Mouse (Mus musculus) retina, embryonic 14.5 days (tissue): Measurements from ENCODE around the gene Gtf3c2.
"Not testable (repeated sequence)": the region's sequence is repeated elsewhere in the genome, so short reads cannot be mapped to it uniquely, and the experiment has no call there.

ENCODE experiments used
- DNase-seq: peaks from one replicate; pipeline ENCODE4 v3.0.0-alpha.2; 2015; ENCODE audit warnings: low spot score

Gene Gtf3c2

DNA sequence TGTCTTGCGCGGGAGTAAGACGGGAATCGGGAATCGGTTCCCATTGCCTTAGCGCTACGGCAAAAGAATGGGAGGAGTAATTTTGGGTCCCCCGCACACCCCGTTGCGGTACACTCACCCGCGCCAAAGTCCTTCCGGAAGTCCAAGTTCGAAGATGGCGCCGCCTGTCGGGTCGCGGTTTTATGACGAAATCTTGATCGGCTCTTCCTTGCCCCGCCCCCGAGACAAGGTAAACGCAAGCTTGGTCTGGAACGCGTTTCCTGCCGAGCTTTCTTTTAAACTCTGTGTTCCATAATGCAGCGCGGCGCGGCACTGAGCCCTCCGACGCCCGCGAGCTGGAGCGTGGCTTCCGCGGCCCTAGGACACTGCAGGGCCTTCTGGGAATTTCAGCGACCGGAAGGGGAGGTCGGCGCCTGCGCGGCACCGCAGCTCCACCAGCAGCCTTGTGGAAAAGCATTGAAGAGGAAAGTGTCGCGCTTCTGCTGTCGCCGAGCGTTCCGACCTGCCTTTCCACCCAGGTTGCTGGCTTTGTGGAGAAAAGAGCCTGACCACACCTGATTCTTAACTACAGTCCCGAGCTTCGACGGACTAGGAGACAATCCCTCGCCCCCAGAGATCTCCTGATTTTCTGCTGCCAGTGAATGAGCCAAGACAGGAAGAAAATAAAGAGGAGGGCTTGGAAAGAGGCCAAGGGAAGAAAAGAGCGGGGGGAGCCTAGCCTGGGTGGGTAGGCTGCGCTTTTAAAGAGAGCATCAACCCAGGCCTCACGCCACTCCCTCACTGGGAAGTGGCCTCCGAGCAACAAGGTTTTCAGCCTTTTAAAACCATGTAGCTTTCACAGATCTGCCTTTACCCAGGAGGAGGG lies at the start of gene Gtf3c2, which contains the start of gene Gm29609:
Gtf3c2 (minus strand) TSS at position 379 of the 865 bp plus-strand sequence.
Gm29609 (minus strand) TSS at position 146 of the 865 bp plus-strand sequence.
- DNase-seq, result peak; percentile 95

DNA sequence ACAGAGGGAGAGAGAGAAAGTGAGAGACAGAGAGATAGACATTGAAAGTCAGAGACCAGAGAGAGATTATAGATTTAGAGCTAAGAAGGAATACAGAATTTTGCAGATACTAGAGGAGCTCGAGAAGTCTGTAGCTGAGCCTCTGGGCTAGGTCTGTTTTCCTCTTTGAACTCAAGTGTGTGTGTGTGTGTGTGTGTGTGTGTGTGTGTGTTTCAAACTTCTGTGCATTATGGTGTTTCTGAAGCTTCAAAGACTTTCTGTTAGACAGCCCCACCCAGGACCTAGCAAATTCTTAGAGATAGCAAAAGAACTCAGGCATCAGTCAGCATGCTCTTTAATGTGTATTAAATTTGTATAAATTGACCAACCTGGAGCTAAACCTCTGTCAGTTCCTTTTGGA lies 46.7 kb upstream of the Gtf3c2 start:
- DNase-seq, result no peak

GRCm38 (mm10) chr5:31222696-31223095 lies 42.8 kb upstream of the Gtf3c2 start:
- DNase-seq, result no peak

DNA sequence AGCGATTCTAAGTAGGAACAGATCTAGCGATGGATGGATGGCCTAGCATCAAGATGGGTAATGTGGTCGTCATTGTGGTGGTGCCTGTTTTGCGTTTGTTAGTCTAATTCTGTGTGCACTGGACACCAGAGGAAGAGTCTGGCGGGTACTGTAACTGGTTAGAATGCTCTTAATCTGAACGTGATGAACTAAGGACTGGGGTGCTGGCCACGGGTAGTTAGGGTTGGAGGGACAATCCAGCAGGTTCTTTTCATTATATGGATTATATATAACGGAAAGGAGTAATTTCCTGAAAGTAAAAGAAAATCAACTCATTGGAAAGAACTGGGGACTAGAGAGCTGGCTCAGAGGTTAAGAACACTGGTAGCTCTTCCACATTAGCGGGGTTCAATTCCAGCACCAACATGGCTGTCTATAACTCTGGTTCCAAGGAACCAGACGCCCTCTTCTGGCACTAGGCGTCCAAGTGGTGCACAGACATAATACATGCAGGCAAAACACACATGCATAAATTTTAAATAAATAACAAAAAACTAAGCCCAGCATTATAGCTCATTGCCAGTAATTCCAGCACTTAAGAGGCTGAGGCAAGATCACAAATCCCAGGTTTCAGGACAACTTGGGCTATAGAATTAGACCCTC lies 41.5 kb upstream of the Gtf3c2 start:
- DNase-seq, result peak; percentile 72

DNA sequence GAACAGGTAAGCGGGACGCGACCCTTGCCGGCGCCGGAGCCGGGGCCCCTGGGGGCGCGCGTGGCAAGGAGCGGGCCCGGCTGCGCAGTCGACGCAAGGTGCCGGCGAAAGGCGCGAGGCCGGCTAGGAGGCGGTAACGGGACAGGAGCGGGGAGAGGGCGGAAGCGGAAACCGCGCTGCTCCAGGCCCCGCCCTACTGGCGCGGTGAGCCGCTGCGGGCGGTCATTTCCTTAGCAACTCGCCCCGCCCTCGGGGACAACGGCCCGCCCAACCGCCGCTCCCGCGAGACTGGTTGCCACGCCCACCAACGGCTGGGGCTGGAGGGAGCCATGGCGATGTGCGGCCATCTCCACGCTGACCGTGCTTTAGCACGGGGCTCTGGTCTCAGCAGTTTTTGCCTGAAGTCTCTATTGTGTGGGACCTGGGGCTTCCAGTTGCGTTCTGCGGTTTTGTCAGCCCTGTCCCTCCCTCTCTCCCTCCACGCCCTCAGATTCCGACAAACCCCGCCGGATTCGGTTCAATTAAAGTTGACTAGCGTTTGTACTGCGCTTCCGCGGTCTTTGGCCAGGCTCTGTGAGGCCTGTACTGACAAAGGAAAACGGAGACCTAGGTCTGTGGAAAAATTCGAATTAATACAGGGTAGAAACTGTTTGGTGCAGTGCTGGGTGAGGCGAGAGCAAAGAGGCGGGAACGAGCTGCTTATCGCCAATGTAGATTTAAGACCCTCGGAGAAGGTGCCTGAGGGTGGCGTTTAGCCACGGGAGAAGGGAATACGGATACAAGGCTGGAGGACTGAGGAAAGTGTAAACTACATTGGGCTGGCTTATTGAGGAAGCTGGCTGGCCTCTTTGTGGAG lies 40.7 kb upstream of the Gtf3c2 start, which contains the start of gene Ppm1g:
Ppm1g (minus strand) TSS at position 240 of the 856 bp plus-strand sequence.
- peak; percentile 99 for DNase-seq

DNA sequence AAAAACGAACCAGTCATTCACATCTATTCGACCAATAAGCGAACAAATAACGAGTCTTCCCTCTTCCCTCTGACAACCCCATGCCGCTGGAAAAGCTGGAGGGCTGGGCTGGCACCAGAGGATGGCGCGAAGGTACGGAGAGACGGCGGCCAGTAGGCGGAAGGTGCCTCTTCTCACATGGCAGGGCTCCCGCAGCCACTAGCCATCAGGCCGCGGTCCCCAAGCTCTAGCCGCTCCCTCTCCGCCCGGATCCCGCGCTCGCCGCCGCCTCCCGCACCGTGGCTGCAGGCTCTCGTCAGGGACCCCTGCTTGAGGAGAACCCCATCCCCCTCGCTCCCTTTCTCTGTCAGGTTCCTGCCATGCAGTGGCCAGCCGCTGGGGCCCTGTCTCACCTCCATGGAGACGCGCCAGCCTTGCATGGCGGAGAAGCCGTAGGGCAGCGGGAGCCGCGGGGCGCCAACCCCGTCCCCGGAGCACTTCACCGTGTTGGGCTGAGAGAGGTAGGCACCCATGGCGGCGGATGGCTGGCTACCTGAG lies 40.0 kb upstream of the Gtf3c2 start:
- DNase-seq, result peak; percentile 67

DNA sequence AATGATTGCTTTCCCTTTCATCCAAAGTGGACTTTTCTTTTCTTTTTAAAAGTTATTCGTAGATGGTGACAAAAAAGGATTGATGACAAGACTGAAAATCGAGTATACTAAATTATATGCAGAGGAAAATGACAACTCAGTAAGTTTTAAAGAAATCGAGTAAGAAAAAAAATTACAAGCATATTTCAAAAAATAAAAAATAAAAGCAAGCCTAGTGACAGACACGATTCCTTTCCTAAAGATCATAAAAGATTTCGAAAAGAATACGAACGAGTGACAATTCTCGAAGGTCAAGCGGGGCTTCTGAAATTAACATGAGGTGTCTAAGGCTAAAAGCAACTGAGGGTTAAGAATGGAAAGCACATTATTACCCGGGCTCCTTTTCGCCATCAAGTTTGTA lies 39.5 kb upstream of the Gtf3c2 start:
- DNase-seq, result no peak

- DNase-seq, result peak; percentile 53
Observed at GRCm38 (mm10) chr5:31219070-31219469, 39.1 kb upstream of the Gtf3c2 start.

- no peak for DNase-seq
Observed at GRCm38 (mm10) chr5:31218294-31218693, 38.4 kb upstream of the Gtf3c2 start.

DNA sequence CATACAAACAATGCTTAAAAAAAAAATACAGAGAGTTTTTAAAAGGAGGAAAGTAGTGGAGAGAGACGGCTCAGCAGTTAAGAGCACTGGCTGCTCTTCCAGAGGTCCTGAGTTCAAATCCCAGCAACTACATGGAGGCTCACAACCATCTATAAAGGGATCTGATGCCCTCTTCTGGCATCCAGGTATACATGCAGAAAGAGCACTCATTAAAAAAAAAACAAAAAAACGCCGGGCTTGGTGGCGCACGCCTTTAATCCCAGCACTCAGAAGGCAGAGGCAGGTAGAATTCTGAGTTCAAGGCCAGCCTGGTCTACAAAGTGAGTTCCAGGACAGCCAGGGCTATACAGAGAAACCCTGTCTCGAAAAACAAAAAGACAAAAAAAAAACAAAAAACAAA lies 36.6 kb upstream of the Gtf3c2 start:
- DNase-seq, result not testable (repeated sequence)

- no peak for DNase-seq
Observed at GRCm38 (mm10) chr5:31204421-31204820, 24.5 kb upstream of the Gtf3c2 start.

DNA sequence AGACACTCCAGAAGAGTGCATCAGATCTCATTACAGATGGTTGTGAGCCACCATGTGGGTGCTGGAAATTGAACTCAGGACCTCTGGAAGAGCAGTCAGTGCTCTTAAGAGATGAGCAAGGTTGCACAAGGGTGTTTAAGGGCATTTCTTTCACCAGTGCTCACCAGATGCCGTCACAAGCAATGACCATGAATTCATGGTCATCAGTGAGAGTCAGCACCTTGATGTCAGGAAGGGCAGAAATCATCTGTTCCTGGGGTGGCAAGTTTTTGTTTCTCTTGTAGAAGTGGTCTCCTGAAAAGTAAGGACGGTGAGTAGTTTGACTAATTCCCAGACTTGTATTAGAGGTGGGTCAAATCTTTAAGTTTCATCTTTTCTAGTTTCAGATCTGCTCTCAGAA lies 23.9 kb upstream of the Gtf3c2 start:
- no peak for DNase-seq

DNA sequence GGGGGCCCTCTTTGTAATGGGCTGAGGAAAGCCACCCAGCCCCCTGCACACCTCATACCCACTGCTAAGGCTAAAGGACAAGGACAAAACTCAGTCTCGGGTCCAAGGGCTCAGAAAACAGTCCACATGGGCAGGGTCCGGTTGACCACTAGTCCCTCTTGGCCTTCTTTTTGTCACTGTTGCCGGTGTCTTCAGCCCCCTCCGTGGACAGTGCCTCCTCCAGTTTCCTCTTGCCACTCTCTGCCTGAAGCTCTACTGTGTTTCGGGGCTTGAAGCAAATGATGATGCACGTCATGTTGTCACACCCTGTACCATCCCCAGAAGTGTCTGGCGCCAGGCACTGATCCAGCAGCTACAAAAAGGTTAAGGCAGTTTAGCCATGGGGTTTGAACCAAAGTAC lies 23.0 kb upstream of the Gtf3c2 start:
- no peak for DNase-seq

- DNase-seq, result peak; percentile 99
Observed at GRCm38 (mm10) chr5:31201742-31202590, 22.0 kb upstream of the Gtf3c2 start, which contains the start of gene Zfp513. TSS of gene Zfp513 (minus strand) at chr5:31202303.

GRCm38 (mm10) chr5:31201042-31201741 lies 21.2 kb upstream of the Gtf3c2 start:
- no peak for DNase-seq

DNA sequence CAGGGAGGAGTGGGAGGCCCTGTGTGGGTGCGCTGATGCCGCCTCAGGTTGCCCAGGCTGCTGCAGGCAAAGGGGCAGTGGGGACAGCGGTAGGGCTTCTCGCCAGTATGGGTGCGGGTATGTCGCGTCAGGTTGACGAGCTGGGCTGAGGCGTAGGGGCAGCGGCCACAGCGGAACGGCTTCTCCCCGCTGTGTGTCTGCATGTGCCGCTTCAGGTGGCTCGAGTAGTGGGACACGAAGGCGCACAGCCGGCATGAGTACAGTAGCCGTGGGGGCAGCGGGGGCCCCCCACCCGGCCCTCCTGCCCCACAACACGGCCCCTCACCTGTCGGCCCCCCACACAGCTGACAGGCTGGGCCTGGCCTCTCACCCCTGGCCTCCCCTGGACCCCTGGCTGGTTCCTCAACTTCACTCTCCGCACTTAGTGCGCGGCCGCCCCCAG lies 20.4 kb upstream of the Gtf3c2 start:
- no peak for DNase-seq

- peak; percentile 16 for DNase-seq
Observed at GRCm38 (mm10) chr5:31199893-31200292, 19.9 kb upstream of the Gtf3c2 start.

- no peak for DNase-seq
Observed at GRCm38 (mm10) chr5:31199321-31199892, 19.5 kb upstream of the Gtf3c2 start.

DNA sequence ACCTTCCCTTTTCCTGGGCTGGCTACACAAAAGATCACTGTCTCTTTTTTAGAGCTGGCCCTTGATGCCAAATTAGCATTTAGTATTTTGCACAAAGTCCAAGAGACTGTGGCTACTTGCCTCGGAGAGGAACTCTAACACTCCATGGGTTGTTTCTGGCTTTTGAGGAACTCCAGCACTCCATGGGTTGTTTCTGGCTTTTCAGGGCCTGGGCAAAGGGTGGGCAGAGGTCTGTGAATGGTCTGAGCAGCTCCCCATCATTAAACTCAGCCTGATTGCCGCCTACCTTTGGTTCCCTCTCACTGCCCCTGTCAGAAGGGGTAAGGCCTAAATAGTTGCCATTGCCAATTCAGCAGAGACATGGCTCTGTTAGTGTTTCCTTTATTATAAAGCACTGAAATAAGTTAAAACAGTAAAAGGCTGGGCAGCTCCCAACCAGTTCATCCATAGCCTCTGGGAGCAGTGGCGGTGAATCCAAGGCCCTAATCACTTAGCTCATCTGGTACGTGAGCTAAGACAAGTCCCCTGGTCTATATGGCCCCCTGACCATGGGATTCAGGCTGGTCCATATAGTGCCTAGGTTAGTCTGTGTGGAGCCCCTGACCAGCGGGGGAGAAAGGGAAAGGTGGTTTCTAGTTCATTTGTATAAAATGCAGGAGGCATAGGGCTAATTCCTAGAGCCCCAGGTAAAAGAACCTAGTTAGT lies 18.8 kb upstream of the Gtf3c2 start:
- DNase-seq, result no peak
